Mouse (Mus musculus) ovary, adult 18-20 months (tissue): ENCODE measurements around the gene Cfap77.
A peak's percentile ranks its signal among the peaks of the same experiment; 100 is the strongest.

Experiments
- DNase-seq: peaks from one replicate; pipeline ENCODE4 v3.0.0; 2022; ENCODE audit warnings: low spot score, mixed read lengths

Cfap77 gene

DNA sequence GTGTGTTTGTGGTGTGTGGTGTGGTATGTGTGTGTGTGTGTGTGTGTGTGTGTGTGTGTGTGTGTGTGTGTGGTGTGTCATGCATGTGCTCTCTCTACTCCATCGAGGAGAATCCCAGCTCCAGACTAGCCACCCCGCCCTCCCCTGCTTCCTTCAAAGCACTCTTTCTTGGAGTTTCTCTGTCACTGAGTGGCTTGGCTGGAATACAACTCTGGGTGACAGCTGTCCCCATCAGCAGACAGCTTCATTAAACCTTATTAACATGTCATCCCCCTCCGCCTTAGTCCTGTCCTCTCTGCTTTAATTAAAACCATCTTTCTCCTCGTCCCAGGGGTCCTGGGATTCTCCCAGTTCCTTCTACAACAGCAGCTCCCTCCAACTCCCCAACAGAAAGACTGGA is 59.4 kb downstream of the Cfap77 start:
- DNase-seq = no peak

DNA sequence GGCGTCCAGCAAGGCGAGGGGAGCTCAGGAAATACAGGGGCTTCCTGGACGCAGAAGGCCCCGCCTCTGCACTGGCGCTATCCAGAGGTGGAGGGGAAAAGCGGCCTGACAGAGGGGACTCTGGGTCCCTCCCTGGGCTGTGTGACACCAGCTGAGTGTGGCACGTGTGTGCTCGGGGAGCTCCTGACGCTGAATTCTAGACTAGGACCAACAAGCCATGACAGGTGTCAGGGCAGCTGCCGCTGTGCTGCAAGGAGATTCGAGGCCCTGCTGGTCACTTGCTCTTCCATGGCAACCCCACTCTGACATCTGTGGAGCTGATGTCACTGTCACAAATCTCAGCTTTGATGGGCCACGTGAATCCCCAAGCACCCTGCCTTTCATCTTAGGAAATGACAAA is 60.9 kb downstream of the Cfap77 start:
- no peak for DNase-seq

DNA sequence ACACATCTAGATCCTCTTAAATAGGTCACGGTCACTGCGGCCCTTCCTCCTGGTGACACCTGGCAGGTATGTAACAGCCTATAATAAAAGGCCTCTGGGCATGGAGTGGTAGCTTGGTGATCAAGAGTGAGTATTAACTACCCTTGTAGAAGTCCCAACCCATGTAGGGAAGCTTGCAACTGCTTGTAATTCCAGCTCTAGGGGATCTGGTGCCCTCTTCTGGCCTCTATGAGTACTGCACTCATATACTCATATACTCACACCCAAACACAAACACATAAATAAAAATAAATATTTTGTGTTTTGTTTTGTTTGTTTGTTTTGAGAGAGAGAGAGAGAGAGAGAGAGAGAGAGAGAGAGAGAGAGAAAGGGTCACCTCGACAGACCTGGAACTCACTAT is 66.1 kb downstream of the Cfap77 start:
- no peak for DNase-seq

DNA sequence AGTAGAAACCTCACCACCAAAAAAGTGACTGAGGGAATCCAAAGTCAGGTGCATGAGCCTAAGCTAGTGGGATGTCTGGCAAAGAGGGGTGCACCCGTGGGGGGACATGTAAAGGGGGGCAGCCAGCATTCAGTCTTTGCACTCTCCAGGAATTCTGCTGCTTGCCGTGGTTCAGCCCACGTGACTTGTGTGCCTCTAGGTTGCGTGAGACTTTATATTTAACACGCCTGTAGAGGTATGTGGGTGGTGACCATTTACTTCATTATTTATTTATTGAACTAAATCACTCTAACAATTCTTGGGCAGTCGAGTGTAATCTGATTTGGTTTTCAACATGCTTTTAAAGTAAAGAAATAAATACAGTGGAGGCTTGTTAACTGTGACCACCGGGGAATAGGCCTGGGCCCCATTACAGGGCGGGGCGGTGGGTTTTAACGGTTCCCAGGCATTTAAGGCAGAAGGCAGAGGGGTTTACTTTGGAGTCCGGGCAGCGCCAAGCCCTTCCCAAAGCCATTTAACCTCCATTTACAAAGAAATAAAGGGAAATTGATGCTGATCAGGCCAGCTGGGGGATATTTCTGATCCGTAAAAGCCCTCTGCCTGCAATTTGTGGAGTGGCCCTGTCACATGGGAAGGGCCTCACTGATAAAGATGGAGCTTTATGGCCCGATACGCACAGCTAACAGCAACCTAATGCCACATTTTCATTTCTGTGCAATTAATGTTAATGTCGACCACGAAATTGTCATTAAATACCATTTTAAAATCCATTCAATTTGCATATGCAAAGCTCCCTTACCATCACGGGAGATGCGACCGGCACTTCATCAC is 74.6 kb downstream of the Cfap77 start:
- DNase-seq = no peak

DNA sequence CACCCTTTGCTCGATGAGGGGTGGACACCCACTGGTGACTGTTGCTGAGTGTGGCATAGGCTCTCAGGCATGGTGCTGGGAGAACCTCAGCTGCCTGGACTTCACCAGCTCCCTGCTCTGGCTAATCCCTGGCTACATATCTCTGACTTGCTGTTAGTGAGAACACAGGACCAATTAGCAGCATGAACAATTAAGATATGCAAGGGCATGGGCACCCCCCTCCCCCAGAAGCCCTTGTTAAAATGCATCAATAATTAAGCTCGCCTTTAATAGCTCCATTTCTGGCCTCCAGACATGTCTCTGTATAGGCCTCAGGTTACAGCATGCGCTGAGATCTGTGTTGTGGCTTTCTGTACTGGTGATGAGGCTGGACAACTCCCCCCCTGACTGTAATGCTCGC is 76.4 kb downstream of the Cfap77 start:
- DNase-seq = no peak

DNA sequence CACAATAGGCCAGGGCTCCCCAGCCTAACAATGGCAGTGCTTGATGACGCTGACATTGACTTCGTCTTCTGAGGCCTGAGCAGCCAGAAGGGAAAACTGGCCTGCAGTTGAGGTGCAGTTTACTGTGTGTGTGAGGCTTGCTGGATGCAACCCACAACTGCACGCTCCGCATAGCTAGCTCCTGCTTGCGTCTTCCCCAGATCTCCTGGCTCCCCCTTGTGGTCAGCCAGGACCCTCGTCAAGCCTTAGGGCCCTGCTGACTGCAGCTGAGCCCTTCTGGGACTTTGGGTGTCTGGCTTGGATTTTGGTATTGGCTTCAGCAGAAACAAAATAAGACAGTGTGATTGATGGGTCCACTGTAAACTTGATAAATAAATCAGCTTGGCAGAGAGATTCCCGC is 78.2 kb downstream of the Cfap77 start:
- DNase-seq = peak; percentile 36

DNA sequence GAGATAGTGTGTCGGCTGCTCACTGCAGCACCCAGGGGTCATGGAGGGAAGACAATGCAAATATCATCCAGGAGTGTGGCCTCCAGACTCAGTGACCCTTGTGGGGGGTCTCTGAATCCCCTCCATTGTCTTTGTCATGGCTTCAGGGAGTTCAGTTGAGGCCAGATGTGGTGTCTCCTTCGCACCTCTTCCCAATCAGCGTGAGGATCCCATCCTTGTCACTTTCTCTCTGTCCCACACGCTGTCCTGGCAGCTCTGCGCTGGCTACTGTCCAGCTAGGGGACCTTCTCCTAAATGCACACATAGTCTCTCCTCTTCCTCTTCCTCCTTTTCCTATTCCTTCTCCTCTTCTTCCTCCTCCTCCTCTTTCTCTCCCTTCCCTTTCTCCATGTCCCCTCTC is 79.3 kb downstream of the Cfap77 start:
- DNase-seq = no peak

DNA sequence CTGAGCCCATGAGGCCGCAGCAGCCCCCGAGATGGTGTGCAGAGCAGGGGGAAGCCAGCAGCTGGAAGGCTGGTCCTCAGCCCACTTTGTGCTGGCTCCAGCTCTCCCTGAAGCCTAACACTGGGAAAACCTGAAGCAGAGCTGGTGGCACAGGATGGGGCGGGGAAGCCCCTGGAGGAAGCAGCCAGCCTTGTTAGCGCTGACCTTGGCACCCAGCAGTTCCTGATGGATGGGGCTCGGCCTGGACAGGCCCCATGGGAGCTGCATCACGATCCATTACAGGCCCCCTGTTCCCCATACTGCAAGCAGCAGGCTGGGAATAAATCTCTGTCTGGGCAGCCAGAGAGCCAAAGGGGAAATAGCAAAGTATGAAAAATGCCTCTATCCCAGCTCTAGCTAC is 80.3 kb downstream of the Cfap77 start:
- no peak for DNase-seq

DNA sequence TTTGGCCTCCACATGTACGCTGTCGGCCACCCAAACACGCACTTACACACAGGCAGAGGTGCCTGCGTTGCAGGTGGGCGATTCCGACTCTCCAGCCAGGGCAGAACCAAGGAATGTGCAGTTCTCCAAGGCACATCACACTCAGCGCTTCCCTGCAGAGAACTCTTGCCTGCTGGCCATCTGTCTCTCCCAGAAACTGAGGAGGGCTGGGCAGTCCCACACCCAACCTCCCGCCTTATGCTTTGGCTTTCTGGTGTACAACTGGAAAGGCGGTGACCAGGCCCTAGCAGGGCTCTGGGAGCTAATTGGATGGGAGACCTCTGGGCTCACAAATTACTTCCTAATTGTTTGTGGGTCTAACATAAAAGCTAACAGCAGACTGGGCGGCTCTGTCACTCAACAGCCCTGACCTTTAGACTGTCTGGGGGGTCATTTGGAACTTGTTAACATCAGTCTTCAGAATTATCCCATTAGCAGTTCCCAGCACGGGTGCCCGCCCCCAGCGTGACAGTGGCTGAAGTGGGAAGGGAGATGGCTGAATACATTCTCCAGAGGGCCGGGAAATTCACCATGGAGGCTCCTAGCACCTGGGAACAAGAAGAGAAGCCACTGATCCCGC is 80.9 kb downstream of the Cfap77 start:
- no peak for DNase-seq

DNA sequence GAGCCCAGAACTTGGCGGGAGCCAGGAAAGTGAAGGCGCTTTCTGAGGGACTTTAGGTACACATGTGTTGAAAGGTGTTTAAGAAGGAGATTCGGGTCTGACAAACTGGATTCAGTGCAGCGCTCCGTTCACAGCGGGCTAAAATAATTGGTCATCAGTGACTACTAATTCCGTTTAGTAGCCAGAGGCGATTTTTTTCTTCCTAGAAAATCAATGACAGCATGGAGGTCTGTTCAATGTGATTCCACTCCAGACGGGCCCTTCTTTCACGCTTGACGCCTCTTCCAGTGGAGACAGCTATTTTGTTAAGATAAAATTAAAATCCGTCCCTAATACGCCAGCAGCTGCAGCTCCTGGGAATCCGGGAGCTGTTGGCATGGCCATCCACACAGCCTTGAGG is 84.4 kb downstream of the Cfap77 start:
- DNase-seq = no peak

DNA sequence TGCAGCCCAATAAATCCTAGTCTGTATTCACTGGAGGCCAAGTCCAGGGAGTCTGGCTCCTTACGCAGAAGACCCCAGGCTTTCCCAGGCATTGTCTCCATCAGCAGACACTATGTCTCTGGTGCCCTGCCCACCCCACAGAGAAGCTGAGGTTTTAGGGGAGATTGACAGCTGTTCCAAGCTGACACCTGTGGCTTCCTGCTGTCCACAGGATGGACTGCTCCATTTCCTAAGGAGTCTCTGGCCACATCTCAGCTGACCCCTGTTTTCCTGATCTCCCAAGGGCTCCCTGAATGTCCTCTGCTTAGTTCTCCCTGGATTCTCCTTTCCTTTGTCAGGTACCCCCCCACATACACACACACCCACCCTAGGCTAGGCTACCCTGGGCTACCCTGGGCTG is 86.6 kb downstream of the Cfap77 start:
- no peak for DNase-seq

DNA sequence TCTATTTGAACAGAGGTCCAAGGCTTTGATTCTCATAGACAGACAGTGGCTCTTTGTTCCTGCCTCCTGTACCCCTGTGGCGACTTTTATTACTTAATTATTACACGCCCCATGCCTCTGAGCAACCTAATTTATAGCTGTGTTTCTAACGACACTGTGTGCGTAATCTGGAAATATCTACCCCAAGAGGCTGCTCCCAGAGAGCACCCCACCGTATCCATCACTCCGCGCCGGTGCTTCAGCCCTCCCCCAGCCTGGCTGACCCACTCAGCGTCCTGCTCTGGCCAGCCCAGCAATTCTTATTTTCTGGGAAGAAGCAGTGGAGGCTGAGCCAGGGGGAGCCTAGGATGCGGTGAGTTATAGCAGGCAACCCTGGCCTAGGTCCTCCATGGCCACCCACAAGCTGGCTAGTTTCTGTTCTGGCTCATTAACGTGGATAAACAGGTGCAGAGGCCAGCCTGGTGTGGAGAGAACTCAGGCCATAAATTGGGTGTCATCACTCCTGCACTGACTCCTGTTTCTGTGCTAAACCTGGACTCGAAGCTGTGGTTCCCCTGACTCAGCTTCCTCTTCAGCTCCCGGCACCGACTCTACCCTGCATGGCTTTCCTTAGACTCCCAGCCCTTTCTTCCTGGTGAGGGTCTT is 88.6 kb downstream of the Cfap77 start:
- no peak for DNase-seq

DNA sequence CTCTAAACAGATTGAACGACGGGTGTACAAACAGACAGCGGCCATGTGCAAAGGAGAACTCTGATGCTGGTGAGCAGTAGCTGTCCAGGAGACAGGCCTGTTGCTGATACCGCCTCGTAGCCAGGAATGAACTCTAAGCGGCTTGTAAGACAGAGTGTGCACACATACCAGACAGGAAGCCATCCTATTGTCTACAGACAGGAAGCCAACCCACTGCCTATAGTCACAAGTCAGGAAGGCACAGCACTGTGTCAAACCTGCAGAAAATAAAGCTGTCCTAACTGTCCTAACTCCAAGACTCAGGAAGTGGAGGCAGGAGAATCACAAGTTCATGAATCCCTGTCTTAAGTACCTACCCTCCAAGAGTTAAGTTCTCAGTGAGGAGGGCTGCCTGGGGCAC is 91.3 kb downstream of the Cfap77 start:
- no peak for DNase-seq

DNA sequence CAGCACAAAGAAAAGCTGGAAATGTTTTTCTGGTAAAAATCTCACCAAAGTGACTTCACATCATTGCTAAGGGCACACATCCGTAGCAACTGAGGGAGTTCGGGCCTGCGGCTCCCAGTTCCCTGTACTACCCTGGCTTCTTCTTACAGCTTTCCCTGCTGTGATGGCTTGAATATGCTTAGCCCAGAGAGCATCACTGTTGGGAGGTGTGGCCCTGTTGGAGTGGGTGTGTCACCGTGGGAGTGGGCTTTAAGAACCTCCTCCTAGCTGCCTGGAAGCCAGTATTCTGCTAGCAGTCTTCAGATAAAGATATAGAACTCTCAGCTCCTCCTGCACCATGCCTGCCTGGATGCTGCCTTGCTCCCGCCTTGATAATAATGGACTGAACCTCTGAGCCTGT is 93.2 kb downstream of the Cfap77 start:
- DNase-seq = no peak

DNA sequence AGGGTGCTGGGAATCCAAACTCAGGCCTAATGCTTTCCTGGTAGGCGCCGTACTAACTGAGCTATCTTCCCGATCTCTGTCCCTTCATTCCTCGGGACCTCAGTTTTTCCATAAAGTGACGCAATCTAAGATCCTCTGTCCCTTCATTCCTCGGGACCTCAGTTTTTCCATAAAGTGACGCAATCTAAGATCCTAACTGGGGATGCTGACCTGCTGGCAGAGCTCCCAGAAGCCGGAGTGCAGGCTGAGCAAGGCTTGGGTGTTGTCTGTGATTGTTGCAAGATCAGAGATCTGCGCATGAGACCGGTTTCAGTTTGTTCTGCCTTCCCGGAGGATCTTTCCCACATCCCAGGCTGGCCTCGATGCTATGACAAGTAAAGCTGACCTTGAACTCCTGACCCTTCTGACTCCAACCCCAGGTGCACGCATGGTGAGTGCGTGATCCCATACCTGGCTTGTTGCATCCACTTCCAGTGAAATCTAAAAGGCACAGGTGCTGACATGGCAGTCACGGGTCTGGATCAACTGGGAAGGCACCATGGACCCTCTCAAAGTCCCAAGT is 93.8 kb downstream of the Cfap77 start:
- DNase-seq = no peak

DNA sequence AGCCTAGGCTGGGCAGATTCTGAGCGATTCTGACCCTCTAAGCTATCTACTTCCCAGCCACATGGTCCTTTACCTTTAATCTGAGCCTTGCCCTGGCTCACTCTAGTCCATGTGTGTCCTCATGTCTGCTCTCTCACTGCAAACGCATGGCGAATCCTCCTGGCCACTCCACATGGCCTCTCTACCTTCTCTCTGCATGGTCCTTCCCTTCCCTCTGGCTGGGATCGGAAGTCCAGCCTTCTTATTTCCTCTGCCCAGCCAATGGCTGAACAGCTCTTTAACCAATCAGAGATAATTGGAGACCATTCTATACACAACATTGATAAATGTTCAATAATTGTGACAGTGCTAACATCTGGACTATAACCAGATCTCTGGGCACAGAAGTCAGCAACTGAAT is 98.0 kb downstream of the Cfap77 start:
- no peak for DNase-seq

DNA sequence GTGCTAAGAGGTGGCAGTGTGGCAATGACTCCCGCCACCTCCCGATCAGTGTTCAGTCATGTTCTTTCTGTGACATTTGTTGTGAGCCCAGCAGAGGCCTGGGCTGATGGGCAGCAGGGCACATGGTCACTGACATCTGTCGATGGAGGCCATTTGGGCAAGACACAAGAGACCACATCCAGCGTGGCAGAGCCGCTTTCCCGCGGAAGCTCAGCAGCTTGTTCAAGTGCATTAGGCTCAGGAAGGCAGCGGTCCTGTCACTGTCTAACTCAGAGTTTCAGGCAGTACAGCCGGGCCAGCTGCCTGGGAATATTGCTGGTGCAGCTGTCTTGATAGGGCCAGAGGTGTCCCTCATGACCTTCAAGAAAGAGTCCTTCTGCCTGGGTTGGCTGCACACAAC is 100.3 kb downstream of the Cfap77 start:
- no peak for DNase-seq

DNA sequence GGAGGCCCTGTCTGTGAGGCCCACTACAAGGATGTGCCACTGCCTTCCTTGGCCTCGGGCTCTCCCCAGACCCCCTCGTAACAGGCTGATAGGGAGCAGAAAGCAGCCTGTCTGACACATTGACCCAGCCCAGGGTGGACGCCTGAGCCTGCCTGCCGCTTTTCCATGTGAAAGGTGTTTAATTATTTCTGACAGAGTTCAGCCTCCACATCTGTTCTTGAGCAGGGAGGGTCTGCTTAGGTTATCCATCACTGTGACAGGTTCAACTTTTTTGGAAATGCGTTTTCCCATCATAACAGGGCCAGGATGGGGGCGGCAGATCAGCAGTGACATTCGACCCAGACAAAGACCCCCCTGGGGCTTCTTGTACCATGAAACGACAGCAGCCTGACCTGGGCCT is 101.9 kb downstream of the Cfap77 start:
- DNase-seq = no peak

DNA sequence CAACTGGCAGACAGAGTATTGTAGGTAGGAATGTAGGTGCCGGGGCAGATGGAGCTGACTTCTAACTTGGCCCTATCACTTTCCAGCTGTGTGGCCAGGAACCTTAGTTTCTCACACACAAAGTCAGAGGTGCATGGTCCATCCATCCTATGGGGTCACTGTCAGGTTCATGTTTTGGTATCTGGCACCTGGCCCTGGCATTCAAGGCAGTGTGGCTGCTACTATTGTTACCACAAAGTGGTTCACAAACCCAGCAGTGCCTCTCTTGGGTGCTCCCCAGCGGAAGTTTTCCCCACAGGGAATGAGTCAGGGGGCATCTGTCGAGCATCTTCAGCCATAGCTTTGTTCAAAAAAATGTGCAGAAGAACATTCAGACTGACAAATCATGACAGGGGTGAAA is 108.6 kb downstream of the Cfap77 start:
- no peak for DNase-seq

DNA sequence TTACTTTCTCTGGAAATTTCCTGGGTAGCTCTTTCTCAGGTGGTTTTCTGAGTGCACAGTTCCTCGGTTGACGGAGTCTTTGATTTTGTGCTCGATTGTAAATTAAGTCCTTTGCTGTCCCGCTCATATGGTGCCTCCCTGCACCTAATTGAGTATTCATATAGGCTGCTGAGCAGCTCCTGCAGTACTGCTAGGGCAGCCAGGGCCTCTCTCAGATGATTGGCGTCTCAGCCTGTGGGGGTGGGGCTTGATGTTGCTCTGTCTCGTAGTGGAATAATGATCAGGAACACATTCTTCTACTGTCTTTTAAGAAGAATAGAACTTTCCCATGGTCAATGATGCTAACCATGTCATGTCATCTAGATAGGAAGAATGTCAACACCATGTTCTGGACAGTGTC is 109.5 kb downstream of the Cfap77 start:
- DNase-seq = no peak

DNA sequence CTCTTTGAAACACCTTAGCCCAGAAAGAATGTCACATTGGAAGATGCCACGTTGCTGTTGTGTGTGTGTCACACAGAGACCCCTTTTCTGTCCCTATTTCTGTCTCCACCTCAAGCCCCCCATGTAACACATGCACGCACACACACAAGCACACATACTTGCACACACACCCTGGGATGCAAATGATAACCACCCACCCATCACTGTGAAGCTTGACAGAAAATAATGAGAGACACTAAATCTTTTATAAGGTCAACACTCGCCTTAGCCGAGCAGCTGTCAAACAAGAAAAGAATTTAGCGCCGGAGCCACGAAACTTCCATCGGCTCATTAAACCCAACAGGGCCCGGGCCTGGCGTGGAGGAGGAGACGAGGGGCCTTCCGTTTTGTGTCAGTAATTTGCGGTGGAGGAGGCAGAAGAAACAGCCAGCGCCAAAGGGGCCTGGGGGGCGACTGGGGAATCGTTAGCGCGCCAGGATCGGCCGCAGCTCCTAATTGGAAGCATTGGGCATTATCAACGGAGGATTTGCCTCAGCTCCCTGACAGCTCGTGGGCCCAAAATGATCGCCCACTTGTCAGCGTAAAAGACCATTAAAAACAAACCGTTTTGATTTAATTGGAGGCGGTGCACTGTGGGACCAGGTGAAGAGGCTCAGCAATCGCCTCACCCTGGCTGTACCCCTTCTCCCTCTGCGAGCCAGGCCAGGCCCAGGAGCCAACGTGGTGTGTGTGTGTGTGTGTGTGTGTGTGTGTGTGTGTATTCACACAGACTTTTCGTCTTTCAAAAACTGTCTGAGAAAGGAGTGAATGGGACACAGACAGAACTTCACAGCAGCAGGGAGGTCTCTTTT is 111.0 kb downstream of the Cfap77 start:
- no peak for DNase-seq

DNA sequence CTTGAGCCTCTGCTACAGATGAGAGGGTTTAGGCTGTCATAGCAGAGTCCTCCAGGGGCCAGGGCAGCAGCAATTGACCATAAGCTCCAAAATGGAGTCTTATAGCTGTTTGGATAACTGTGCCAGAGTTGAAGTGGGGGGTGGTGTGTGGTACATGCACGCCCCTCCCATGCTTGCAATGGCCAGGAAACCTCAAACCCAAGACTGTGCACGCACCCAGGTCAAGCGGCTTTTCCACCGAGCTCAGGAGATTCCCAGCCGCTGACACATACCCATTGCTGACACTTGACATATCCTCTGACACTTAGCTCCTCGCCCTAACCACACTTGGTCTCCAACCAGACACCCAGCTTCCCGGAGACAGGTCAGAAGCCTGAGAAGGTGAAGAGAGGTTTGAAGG is 115.9 kb downstream of the Cfap77 start:
- DNase-seq = no peak
